Mouse (Mus musculus): ENCODE measurements around the gene Golph3. TPM values are rescaled to one million over a fixed set of nuclear protein-coding genes. Genes with fewer than 3 reads are reported as not detected.
A peak's percentile ranks its signal among the peaks of the same experiment; 100 is the strongest.

Golph3 gene
- polyA plus RNA-seq, 1 experiment from 2014 or later: 70.6 TPM

DNA sequence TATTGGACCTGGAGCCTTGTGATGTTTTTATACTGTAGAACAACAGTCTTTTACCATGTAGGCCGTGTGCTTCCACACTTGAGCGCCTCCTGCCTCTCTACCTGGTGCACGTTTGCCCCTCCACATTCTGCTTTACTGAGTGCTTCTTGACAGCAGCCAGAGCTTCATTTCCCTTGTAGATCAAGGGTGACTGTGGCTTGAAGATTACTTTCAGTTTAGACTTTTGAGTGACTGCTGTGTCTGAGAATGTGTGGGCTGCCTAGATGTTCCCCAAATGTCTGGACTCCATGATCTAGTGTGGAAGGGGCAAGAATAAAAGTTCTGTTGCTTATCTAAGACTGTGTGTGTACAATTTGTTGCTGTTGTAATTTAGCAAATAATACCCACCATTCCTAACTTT lies 27.7 kb downstream of the Golph3 start:
- H3K4me3 ChIP-seq: no peak overlapping the region
- peaks cover 87% of the 10 kb centered on the region for H3K36me3 ChIP-seq
- WGBS: 87% methylated on average over 3 of the region's 3 CpGs
- H3K4me1 ChIP-seq (replicated peaks): no peaks in the 10 kb centered on the region
- no peaks in the 10 kb centered on the region for H3K27me3 ChIP-seq (ENCODE audit: insufficient read depth, poor library complexity, severe bottlenecking)
- H3K27ac ChIP-seq: no peak overlapping the region
- no peak for DNase-seq (ENCODE audit: low spot score)
- no peaks in the 10 kb centered on the region for H3K9me3 ChIP-seq

DNA sequence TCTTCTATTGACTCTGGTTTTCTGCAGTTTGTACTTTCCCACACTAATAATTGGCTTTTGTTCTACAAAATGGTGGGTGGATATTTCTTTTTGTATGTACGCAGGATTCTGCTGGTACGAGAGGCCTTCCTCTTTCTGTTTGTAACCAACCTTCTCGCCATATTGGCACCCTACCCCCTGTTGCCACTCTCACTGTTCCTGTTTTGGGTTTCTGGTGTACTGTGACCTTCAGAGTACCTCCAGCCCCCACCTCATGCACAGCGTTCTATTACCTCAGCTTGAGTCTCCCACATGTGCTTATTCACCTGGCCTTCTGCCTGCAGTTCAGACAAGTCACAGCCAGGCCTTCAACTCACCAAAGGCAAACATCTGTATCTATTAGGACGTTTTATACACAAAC lies 28.6 kb downstream of the Golph3 start:
- 91% methylated on average over 5 of the region's 5 CpGs for WGBS
- no peak overlapping the region for H3K4me3 ChIP-seq
- H3K9me3 ChIP-seq: no peaks in the 10 kb centered on the region
- no peak overlapping the region for H3K27ac ChIP-seq
- DNase-seq (ENCODE audit: low spot score): no peak
- no peaks in the 10 kb centered on the region for H3K27me3 ChIP-seq (ENCODE audit: insufficient read depth, poor library complexity, severe bottlenecking)
- H3K36me3 ChIP-seq: peaks cover 86% of the 10 kb centered on the region
- H3K4me1 ChIP-seq (replicated peaks): no peaks in the 10 kb centered on the region

DNA sequence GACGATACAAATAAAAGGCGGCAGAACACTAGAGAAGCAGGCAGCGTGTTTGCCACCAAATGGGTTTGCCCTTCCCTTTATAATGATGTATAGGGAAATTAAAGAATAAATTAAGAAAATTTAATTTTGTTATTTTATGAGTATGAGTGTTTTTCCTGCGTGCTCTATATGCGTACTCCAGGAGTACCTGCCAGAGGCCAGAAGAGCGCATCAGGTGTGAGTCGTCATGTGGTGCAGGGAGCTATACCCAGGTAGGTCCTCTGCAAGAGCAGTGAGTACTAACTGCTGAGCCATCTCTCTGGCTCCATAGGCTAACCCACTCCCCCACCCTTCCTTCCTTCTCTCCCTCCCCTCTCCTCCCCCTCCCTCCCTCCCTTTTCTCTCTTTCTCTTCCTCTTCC lies 30.2 kb downstream of the Golph3 start:
- no peak for DNase-seq (ENCODE audit: low spot score)
- 96% methylated on average over 7 of the region's 7 CpGs for WGBS
- Histone ChIP-seq H3K4me1 (replicated peaks) (no peaks in the 10 kb centered on the region), H3K36me3 (peaks cover 86% of the 10 kb centered on the region), H3K27me3 (ENCODE audit: insufficient read depth, poor library complexity, severe bottlenecking) (no peaks in the 10 kb centered on the region), H3K4me3 (no peak overlapping the region), H3K9me3 (no peaks in the 10 kb centered on the region), H3K27ac (no peak overlapping the region)

DNA sequence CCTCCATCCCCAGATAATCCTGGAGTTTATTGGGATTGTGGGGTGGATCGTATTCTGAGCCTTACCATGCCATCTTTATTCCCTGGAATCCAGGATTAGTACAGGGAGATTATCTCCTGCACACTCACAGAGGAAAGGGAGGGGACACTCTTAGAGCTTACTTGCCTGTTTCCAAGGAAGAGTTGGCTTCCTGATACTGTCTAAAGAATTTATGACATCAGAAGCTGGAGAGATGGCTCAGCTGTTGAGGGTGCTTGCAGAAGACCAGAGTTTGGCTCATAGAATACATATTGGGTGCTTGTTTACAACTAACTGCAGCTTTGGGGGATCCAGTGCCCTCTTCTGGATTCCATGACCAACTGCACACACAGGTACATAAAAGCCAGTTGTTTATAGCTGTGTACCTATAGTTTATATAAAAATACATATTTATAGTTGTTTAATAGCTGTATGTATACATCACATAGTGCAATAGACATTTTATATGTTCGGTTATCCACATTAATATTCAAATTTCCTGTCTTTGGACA lies 33.1 kb downstream of the Golph3 start:
- H3K4me3 ChIP-seq: no peak overlapping the region
- 91% methylated on average over 2 of the region's 2 CpGs for WGBS
- no peaks in the 10 kb centered on the region for H3K9me3 ChIP-seq
- no peak for DNase-seq (ENCODE audit: low spot score)
- H3K36me3 ChIP-seq: peaks cover 77% of the 10 kb centered on the region
- no peak overlapping the region for H3K27ac ChIP-seq
- no peaks in the 10 kb centered on the region for H3K4me1 ChIP-seq (replicated peaks)
- no peaks in the 10 kb centered on the region for H3K27me3 ChIP-seq (ENCODE audit: insufficient read depth, poor library complexity, severe bottlenecking)

DNA sequence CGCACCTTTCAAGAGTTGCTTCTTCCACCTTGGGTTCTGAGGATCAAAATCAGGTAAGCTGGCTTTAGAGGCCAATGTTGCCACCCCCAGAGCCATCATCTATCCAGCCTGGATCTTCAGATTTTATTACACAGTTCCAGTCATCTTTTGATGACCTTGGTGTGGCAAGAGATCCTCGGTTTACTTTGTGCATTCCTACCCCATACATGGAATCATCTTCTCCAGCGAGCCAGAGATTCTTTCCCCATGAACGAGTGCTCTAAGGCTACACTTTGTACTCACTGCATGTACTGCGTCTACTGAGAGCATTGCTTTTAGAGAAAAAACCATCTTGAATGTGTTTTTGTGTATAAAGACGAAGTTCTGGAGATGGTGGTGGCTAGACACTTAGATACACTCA lies 34.0 kb downstream of the Golph3 start:
- peaks cover 68% of the 10 kb centered on the region for H3K36me3 ChIP-seq
- H3K27me3 ChIP-seq (ENCODE audit: insufficient read depth, poor library complexity, severe bottlenecking): no peaks in the 10 kb centered on the region
- 93% methylated on average over 6 of the region's 6 CpGs for WGBS
- H3K4me3 ChIP-seq: no peak overlapping the region
- H3K27ac ChIP-seq: no peak overlapping the region
- no peak for DNase-seq (ENCODE audit: low spot score)
- no peaks in the 10 kb centered on the region for H3K4me1 ChIP-seq (replicated peaks)
- no peaks in the 10 kb centered on the region for H3K9me3 ChIP-seq

DNA sequence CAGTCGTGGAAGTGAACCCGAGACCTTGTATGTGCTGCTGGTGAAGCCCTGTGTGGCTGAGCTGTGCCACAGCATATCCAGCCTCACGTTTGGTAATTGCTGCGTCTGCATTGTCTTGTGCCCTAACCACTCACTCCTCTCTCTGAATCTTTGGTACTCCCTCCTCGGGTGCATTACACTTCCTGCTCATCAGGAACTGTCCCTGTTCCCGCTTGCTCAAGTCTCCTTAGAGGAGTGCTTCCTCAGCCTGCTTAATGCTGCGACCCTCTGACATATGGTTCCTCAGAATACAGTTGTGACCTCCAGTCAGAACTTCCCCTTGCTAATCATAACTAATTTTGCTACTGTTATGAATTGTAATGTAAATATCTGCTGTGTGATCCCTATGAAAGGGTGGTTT lies 34.7 kb downstream of the Golph3 start:
- H3K27me3 ChIP-seq (ENCODE audit: insufficient read depth, poor library complexity, severe bottlenecking): no peaks in the 10 kb centered on the region
- no peak overlapping the region for H3K27ac ChIP-seq
- no peaks in the 10 kb centered on the region for H3K9me3 ChIP-seq
- no peaks in the 10 kb centered on the region for H3K4me1 ChIP-seq (replicated peaks)
- WGBS: 88% methylated on average over 7 of the region's 7 CpGs
- H3K4me3 ChIP-seq: no peak overlapping the region
- H3K36me3 ChIP-seq: peaks cover 68% of the 10 kb centered on the region
- no peak for DNase-seq (ENCODE audit: low spot score)

DNA sequence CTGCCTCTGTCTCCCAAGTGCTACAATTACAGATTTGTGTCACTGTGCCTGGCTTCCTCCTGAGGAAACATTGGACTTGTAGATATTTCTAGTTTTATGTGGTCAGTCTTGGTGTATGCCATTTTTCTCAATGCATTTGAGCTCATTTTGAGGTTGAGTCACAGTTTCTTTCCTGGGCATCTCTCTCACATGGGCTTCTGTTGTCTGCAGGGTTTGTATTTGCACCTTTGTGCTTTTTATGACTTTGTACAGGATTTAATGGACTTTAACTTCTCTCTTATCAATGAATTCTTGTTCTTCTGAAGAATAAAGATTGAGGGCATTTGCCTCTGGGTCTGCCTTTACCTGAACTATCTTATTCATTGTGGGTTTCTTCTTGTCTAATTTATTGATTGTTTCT lies 36.2 kb downstream of the Golph3 start:
- Histone ChIP-seq H3K4me3 (no peak overlapping the region), H3K27ac (no peak overlapping the region), H3K27me3 (ENCODE audit: insufficient read depth, poor library complexity, severe bottlenecking) (no peaks in the 10 kb centered on the region), H3K4me1 (replicated peaks) (no peaks in the 10 kb centered on the region), H3K9me3 (no peaks in the 10 kb centered on the region), H3K36me3 (peaks cover 52% of the 10 kb centered on the region)
- DNase-seq (ENCODE audit: low spot score): no peak

DNA sequence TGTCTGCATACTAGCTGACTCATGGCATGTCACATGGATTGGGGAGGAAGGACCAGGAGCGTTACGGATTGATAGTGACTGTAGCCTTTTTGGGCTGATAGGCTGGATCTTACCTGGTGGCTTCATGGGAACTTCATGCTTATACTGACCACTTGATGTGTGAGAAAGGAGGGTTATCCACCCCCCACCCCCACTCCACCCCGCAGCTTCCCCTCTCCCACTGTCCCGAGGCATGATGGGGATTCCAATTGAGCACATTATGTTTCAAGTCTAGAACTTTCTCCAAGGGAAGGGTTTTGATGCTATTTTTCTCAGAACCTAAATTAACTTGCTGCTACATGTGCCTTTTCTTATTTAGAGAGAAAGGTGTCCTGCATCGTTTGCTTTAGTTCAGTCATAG lies 37.1 kb downstream of the Golph3 start:
- Histone ChIP-seq H3K4me3 (no peak overlapping the region), H3K4me1 (replicated peaks) (no peaks in the 10 kb centered on the region), H3K27ac (no peak overlapping the region), H3K36me3 (peaks cover 43% of the 10 kb centered on the region), H3K9me3 (no peaks in the 10 kb centered on the region), H3K27me3 (ENCODE audit: insufficient read depth, poor library complexity, severe bottlenecking) (no peaks in the 10 kb centered on the region)
- DNase-seq (ENCODE audit: low spot score): no peak
- WGBS: 92% methylated on average over 5 of the region's 5 CpGs

DNA sequence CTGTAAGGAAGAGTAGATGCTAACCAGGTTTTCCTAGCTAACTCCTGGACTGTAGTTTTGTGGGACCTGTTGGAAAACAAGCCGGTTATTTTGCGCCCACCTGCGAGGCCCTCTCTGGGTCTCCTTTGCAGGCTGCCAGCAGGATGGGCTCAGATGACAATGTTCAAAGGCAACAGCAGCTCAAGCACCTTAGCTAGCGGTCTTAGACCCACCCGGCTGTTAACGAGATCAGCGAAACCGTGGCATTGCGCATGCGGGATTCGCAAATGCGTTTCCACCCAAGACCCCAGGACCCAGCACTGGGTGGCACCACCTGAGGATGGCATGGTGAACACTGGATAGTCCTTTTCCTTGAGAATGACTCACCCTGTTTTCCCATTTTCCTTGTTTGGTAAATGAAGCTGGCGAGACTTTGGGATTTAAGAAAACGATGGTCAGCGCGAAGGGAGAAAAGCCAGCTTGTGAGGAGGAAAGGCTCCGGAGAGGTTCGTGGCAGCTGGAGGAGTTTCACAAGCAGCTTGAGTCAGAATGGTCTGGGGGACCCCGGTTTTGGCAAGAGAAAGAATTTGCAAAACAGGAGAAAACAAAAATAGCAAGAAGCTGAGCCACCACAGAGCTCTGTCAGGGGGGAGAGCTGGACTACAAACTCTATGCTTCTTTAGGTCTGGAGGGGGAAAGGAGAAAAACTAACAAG lies 39.4 kb downstream of the Golph3 start:
- Histone ChIP-seq H3K9me3 (no peaks in the 10 kb centered on the region), H3K27me3 (ENCODE audit: insufficient read depth, poor library complexity, severe bottlenecking) (no peaks in the 10 kb centered on the region), H3K27ac (no peak overlapping the region), H3K4me3 (no peak overlapping the region), H3K4me1 (replicated peaks) (peaks cover 5% of the 10 kb centered on the region), H3K36me3 (peaks cover 22% of the 10 kb centered on the region)
- DNase-seq (ENCODE audit: low spot score): no peak
- WGBS: 79% methylated on average over 19 of the region's 19 CpGs

DNA sequence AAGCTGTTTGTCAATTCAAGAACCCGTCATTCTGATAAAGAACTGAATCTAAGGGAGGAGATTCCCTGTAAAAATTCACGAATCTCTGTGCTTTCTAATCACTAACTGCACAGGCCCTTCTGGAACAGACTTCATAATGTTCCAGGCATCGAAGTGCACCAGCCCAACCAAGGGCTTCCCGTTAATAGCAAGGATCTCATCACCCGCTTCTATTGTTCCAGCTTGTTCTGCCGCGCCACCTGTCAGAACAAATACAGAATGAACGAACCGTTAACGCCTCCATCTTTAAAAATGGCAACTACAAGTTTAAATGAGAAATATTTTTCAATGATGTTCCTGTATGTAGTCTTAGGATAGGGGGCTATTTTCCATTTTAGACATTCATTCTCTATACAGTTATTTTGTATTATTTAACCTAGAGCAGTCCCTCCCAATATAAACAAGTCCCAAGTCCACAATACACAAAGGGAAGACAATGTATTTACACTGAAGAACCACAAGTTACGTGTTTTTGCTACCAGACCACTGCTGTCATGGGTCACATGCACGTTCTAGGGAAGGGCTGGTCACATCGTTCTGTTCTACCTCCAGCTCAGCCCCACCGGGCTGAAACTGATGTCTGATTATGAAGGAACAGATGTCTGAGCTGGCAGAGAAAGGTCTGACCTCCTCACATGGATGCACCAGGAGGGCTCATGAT lies 40.9 kb downstream of the Golph3 start:
- Histone ChIP-seq H3K9me3 (no peaks in the 10 kb centered on the region), H3K27ac (no peak overlapping the region), H3K4me3 (no peak overlapping the region), H3K27me3 (ENCODE audit: insufficient read depth, poor library complexity, severe bottlenecking) (no peaks in the 10 kb centered on the region), H3K4me1 (replicated peaks) (peaks cover 18% of the 10 kb centered on the region), H3K36me3 (peaks cover 8% of the 10 kb centered on the region; the same call in 1 of the 2 replicates)
- DNase-seq (ENCODE audit: low spot score): no peak
- 92% methylated on average over 14 of the region's 14 CpGs for WGBS

DNA sequence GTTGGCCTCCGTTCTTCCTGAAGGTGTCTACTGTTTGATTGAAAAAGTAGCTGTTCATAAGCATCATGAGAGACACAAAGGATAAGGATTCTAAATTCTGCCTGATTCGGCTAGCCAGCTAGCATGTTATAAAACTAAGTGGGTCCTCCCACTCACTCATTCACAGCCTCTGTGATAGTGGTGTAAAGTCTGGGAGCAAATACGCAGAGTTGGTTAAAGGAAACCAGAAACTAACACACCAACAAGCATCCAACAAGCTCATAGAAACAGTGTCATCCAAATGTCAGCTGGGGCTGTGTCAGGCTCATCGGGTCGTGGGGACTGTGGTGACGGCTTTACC lies 41.4 kb downstream of the Golph3 start:
- Histone ChIP-seq H3K27me3 (ENCODE audit: insufficient read depth, poor library complexity, severe bottlenecking) (no peaks in the 10 kb centered on the region), H3K4me3 (no peak overlapping the region), H3K9me3 (no peaks in the 10 kb centered on the region), H3K4me1 (replicated peaks) (peaks cover 23% of the 10 kb centered on the region), H3K27ac (no peak overlapping the region), H3K36me3 (0 out of 2 replicates have a peak, but pooled peaks cover 4% of the 10 kb centered on the region)
- DNase-seq (ENCODE audit: low spot score): no peak
- WGBS: 90% methylated on average over 6 of the region's 6 CpGs

DNA sequence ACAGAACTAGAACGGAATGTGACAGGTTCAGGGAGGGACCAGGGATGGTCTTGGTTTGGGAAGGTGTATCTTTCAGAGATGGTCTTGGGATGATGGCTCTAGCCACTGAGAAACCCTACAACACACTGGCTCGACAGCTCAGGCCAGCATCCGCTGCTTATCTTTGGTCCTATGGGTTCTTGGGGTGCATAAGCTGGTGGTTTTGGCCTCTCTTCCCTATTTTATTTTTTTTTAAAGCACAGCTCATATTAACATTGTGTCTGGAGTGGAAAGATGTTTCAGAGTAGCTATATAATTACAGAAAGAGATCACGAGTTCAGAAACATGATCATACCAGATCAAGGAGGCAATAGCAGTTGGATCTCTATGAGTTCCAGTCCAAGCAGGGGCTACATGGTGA lies 42.8 kb downstream of the Golph3 start:
- Histone ChIP-seq H3K9me3 (no peaks in the 10 kb centered on the region), H3K27me3 (ENCODE audit: insufficient read depth, poor library complexity, severe bottlenecking) (no peaks in the 10 kb centered on the region), H3K4me3 (no peak overlapping the region), H3K27ac (no peak overlapping the region), H3K4me1 (replicated peaks) (peaks cover 31% of the 10 kb centered on the region), H3K36me3 (0 out of 2 replicates have a peak, but pooled peaks cover 4% of the 10 kb centered on the region)
- WGBS: 92% methylated on average over 4 of the region's 4 CpGs
- DNase-seq (ENCODE audit: low spot score): no peak

DNA sequence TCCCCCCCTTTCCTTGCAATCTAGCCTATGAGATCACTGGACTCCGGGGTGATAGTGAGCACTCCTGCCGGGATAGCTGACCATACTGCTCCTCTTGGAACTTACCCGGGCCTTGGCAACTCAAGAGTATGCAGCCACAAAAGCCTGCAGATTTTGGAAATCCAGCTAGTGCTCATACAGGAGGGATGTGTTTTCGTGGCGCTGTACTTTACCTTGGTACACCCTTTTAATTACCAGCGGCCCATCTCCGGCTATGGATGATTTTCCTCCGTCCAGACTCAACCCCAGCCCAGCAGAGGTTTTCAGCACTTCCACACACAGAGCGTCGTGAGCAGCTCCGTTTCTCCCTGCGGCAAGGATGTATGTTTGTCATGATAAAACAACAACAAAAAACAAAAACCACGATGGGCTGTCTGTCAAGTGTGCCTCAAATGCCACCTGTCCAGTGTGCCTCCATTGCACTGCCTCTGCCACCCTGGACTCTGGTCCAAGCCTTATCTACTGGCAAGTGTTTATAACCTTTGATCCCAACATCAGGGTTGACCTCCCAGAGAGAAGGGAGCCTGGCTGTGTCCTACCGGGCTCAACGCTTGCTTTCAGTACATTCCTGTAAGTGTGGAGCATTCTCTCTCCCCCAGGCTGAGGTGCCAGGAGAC lies 44.3 kb downstream of the Golph3 start:
- Histone ChIP-seq H3K9me3 (no peaks in the 10 kb centered on the region), H3K36me3 (0 out of 2 replicates have a peak, but pooled peaks cover 3% of the 10 kb centered on the region), H3K27ac (0 out of 2 replicates have a peak overlapping the region, but pooled peaks have one; percentile 9), H3K27me3 (ENCODE audit: insufficient read depth, poor library complexity, severe bottlenecking) (peaks cover 4% of the 10 kb centered on the region; the same call in 1 of the 2 replicates), H3K4me1 (replicated peaks) (peaks cover 31% of the 10 kb centered on the region), H3K4me3 (no peak overlapping the region)
- WGBS: 78% methylated on average over 15 of the region's 15 CpGs
- DNase-seq (ENCODE audit: low spot score): no peak
